Mouse (Mus musculus) megakaryocyte, adult 5-6 weeks (primary cell): ENCODE measurements at regions not wholly inside any gene's neighbourhood (a gene's known extent, or its start where the extent isn't known, plus 50 kb on each side); places are given as distances from the start of the nearest gene placed in this dataset.
A peak's percentile ranks its signal among the peaks of the same experiment; 100 is the strongest.

ENCODE experiments used
- ATAC-seq: 2 replicates; pipeline ENCODE4 v1.8.0; 2016; ENCODE audit warnings: mild to moderate bottlenecking, inconsistent platforms; ENCODE audit not compliant: poor library complexity, severe bottlenecking

DNA sequence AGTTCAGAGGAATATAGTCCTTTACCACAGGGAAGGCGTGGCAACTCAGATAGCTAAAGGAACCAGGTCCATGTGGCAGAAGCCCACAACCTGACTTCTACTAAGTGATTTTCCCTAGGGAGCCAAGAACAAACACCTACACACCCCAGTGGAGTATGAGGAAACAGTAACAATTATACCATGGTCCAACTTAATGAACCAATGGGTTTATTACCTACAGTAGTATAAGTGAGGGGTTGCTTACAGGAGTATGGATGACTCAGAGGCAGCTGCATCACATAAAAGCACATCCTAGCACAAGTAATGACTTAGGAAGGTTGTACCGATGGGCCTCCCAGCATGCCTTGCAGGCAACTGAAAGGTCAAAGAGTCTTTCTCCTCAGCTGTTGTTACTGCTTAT is 98.7 kb upstream of the Cul1 start:
- no peak for ATAC-seq

DNA sequence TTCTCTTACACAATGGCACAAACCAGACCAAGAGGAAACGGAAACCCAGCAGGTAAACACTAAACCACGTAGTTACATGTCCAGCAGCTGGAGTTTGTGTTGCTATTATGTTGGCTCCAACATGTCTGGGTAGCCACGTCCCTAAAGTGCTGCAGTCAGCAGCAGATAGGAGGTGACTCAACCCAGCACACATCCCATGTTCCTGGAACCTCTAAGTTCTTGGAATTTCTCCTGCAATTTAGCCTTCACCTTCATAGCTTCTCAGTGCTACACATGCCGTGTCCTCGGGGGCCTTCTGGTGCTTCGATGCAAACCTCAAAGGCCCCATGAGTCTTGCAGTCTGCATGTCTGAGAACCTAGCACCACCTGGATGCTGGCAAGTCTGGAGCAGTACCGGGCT is 97.7 kb upstream of the Cul1 start:
- no peak for ATAC-seq

DNA sequence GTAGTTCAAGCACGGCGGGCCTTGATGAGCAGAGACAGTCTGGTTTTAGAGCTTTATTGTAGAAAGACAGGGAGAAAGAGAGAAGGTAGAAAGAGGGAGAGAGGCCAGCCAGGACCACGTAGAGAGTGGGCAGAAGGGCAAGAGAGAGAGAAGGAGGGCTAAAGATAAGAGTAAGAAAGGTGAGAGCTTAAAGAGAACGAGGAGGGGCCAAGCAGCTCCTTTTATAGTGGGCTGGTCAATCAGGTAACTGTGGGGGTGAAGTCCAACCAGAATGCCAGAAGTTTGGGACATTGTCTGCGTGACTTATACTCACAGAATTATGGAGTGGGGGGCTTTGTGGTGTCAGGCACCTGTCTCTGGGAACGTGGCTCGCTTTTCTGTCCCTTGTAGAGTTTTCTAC is 96.7 kb upstream of the Cul1 start:
- ATAC-seq: no peak

DNA sequence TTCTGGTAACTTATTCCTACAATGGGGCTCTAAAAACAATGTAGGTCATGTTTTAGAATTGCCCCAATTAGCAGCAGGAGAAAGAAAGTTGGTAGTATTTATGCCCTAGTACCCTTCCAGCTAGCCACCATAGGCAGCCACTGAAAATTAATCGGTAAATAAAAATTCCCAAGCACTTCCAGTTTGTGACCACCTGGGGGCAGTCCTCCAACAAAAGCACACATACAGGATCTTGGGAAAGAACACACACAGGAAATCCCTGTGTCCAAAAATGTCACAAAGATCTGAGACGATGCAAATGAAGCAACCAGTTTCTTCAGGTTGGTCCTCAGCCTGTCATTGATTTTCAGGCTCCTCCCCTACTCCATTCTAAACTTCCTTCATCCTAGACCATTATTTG is 94.5 kb upstream of the Cul1 start:
- ATAC-seq: peak; percentile 49

DNA sequence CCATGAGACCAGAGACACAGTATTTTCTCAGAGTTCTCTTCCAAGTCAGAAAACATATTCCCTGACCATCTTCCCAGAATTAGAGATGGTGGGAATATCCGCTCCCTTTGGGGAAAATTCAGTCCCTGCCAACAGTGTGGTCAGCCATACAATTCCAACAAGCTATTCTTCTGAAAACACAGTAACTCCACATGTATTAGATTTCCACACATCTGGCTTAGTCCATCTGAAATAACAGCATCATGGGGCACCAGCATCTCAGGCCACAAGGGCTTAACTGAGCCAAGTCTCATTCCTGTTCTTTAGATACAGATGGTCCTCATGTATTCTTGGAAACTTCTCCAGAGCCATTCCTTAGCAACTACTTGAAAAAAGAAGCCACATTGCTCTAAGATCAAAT is 89.2 kb upstream of the Cul1 start:
- ATAC-seq: no peak

DNA sequence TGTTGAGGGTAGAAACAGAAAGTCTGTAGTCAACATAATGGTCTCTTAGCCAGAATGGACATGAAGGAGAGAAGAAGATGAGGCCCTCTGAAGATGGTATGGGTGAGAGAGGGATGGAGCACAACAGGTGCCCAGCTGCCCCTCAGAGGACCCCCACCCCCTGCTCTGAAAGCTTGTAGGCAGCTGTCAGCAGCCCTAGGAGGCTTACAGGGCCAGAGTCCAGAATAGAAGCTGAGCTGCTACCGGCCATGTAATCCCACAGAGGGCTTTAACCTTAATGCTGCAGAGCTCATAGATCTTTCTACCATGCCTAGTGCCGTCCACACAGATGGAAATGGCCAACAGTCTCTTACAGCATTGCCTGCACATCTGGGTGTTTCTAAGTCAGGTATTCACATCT is 88.6 kb upstream of the Cul1 start:
- no peak for ATAC-seq

DNA sequence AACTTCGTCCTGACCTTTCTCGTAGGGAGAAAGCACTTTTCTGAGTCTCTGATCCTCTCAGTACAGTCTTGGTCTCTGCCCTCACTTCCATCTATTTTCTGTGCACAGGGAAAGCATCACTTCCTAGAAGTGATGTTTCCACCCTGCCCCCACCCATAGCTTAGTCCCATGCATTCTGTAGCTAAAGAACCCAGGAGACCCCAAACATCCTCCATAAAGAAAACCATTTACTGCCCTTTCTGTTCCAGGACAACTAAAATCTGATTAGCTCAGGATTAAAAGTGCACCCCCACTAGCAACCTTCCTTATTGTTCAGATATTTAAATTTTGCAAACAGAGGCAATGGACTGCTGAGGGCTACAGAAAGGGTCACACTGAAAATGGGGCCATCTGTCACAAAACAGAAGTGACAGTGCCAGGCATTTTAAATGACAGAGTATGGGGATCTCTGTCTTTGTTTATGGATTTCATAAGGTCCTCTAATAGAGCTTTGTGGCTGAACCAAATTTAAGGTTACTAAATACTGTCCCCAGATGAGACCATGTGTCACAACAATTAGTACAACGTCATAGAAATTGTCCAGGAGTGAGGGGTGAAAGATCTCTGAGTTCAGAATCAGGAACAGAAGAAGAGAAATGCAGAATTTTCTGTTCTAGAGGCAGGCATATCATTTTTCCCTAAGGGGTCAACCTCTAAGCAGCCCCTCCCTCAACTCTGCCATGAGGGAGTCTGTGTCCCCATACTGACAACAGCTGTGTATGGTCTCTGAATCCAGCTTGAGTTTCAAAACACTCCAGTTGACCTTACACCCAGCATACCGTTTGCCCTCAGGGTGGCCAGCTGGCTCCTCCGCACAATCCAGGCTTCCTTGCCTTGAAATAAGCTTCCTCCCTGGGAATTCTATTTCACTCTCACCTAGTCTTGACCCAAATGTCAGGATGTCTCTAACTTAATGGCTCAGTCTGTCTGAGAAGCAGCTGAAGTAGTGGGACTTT is 87.2 kb upstream of the Cul1 start:
- no peak for ATAC-seq

DNA sequence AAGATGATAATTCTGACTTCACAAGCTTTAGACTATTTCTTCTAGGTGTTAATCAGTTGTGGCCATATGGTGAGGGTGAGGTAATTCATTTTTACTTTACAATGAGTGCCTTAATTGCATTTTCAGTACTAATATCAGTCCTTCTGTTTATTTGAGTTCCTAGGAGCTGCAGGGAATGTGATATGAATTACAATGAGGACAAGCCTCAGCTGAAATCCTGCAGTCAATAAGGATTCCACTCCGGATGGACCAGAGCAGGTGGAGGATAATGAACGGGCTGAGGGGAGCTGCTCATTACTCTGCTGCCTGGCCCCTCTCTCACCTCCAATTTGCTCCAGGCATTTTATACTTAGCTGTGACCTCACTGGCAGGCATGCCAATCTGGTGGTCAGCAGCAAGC is 85.7 kb upstream of the Cul1 start:
- ATAC-seq: no peak

DNA sequence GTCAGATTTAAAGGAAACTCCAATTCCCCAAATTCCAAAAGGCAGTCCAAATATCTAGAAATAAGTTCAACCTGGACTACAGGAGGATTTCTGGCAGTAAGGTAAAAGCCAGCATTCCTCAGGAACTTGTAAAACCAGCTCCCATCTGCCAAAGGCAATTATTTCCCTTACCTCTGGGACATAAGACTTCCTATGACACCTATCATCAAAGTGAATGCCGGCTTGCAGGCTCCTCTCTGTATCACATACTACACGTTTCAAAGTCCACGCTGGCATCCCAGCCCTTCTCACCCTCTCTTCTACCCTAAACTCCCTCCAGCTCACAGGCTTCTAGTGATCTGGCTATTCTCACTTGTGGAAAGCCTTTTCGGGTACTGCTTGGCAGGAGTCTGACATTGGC is 77.5 kb upstream of the Cul1 start:
- no peak for ATAC-seq

DNA sequence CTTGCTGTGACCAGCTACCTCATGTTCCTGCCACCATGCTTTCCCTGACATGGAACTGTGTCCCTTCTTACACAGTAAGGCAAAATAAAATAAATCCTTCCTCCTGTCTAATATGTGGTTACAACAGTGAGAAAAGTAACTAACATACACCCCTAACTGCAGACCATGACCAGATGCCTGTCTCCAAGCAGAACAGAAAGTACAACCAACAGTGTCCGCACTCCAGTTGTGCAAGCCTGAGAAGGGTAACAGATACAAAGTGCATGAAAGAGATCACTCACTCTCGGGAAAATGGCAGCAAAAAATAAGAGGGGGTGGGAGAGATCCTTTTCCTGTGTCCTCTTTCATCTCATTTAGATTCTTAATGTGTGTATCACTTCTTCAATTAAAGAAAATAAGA is 71.7 kb upstream of the Cul1 start:
- peak; percentile 60 for ATAC-seq

DNA sequence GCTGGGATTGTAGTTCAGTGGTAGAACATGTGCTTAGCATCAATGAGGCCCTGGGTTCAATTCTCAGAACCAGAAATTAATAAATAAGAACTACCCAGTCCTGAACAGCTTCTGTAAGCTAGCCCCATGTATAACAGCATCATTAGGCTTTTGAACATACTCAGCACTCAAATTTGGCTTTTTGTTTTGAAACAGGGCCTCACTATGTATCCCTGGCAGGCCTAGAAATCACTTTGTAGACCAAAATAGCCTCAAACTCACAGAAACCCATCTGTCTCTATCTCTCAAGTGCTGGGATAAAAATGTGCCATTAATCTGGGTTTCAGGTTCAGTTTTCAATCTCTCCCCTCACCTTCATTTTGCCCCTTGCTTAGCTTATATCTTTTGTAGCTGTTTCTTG is 66.6 kb upstream of the Cul1 start:
- no peak for ATAC-seq

DNA sequence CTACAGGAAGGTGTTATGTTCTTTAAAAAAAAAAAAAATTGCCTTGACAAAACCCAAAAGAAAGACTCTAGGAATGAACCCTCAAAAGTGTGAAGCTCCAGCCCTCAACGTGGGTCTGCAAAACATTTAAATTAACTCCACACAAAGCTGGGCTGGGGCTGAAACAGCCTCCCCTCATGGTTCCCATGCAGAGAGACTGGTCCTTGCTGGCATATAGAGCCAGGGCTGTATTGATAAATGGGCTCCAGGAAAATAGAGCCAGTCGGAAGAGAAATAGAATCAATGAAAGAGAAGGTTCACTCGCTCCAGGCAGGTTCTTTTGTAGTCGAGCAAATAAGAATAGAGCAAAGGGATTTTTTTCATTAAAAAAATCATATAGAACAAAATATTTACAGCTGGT is 63.3 kb upstream of the Cul1 start:
- ATAC-seq: no peak

DNA sequence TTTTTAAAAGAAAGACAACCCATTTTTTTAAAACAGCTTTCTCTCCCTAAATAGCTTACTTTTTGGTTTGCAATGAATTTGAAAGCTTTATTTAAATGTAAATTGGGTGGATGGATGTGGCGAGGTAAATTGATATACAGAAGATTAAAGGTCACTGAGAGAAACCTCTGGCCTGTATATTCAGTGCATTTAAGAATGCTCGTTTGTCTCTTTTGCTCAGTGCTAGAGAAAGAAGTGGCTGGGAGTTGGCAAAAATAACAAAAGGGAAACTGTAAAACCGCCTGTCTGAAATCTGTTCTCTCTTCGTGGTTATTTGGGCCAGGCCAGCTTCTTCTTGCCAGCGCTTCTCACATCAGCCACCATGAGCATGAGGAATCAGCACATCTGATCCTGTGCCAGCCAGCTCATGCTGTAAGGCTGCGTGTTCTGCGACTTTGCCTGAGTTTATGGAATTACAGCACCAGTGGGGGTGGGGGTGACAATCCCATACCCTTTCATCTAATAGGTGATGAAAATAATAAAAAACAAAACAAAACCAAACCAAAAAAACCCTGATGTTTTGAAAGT is 62.7 kb upstream of the Cul1 start:
- ATAC-seq: 0 out of 2 replicates have a peak, but pooled peaks have one; percentile 40

DNA sequence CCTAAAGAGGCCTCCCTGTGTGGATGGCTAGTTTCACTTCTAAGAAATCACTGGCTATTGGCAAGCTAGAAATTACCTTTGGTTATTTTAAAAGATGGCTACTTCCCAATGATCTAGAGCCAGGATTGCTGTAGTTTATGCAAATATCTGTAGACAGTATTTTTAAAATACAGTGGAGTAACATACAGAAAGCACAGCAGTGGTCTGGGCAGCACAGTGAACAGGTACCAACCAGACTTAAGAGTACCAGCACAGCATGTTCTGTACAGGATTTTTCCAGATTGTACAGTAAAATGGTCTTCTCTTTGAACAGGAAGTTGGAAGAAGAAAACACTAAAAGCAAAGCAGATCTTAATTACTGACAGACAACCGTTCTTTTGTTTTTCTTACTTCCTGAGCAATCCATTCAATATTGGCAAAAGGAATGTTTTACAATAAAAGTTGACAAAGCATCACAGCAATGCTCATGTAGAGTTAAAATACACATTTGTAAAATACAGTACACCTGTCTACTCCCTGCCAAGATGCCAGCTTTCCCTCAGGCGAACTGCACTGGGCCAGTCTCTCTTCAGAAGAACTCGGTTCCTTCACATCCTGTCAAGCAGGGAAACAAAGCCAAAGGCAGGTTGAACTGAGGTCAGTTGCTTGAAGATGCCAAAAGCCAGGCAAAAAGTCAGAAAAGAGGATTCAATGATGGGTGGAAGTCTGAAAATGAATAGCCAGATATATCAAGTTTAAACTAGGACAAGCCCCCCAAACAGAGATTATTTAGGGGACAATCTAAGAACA is 62.0 kb upstream of the Cul1 start:
- ATAC-seq: no peak

DNA sequence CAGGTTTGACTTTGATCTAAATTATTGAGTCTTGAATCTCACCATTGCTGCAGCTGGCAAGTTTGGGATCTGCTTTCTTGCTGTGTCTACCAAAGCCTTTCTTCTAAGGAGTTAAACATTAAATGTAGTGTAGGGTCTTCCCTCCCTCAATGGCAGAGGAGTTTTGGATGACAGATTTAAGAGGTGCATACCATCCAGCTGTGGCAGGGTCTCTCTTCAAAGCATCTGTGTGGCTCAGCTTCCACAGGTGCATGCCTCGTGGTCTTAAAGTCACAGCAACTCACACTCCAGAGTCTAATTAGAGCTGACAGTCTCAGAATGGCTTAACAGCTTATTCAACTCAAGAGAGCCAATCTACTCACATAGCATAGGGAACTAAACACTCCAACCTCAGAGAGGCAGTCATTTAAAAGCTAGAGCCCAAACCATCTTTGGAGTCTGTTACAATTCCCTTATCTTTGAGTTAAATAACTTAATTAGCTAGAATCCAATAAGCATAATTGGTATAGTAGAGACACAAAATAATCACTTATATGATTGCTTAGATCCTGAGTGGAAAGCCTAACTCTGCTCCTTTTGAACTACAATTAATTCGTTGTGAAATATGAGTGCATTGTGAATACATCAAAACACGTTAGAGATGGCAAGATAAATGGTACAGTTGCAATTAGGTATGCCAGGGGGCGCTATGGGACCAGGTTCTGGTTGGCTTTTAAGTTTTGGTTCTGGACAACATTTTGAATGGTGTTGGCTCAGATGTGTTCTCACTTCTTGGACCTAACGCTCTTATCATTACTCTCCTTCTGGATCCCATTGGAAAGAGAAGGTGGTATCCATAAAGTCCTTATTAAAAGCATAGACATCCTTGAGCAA is 57.5 kb upstream of the Cul1 start:
- peak; percentile 83 for ATAC-seq
